Mouse (Mus musculus): ENCODE data around the gene Abcc6. TPM values are rescaled to one million over a fixed set of nuclear protein-coding genes. Genes with fewer than 3 reads are reported as not detected.
A peak's percentile ranks its signal among the peaks of the same experiment; 100 is the strongest.

The Abcc6 gene
- polyA plus RNA-seq, 1 experiment, result 2.8 TPM

GRCm38 (mm10) chr7:46035468-46035867, 5.4 kb upstream of the Abcc6 start:
- no peak for DNase-seq
- Histone ChIP-seq H3K4me3 (replicated peaks; ENCODE audit: insufficient read depth, low read depth, low read length) (no peak overlapping the region), H3K27ac (ENCODE audit: insufficient read depth, low read length) (no peak overlapping the region), H3K4me1 (ENCODE audit: control insufficient read depth, insufficient read depth, low read length) (peaks cover 6% of the 10 kb centered on the region; the same call in 1 of the 2 replicates), H3K27me3 (ENCODE audit: control insufficient read depth, insufficient read depth, low read length) (no peaks in the 10 kb centered on the region)
- 88% methylated on average over 2 of the region's 2 CpGs for WGBS
- no peak for TF ChIP-seq POLR2A (IDR thresholded peaks at IDR 0.05; ENCODE audit: borderline replicate concordance, insufficient read depth, low read length)
- no peak for TF ChIP-seq CTCF (IDR thresholded peaks at IDR 0.05; ENCODE audit: borderline replicate concordance, insufficient read depth, low read depth, low read length)

DNA sequence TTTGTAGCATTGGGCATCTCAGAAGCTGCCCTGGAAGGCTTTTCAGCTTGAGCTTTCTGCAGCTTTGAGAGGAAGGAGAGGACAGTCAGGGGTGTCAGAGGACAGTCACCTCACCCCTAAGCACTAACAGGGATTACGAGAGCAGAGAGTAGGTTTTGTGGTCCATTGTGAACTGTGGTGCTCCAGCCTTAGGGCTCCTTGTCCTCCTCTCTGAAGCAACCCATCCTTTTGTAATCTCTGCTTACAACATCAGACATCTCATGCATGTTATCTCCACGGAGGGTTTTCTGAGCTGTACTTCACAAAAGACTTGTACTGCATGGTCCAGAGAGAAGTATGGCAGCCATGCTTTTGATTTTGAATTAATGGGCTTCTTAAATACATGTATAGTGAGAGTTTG, 4.9 kb upstream of the Abcc6 start:
- Histone ChIP-seq H3K27ac (ENCODE audit: insufficient read depth, low read length) (no peak overlapping the region), H3K4me3 (replicated peaks; ENCODE audit: insufficient read depth, low read depth, low read length) (peak overlapping the region; percentile 16), H3K27me3 (ENCODE audit: control insufficient read depth, insufficient read depth, low read length) (no peaks in the 10 kb centered on the region), H3K4me1 (ENCODE audit: control insufficient read depth, insufficient read depth, low read length) (peaks cover 6% of the 10 kb centered on the region; the same call in 1 of the 2 replicates)
- WGBS, result 69% methylated on average over 2 of the region's 2 CpGs
- DNase-seq, result no peak
- no peak for TF ChIP-seq CTCF (IDR thresholded peaks at IDR 0.05; ENCODE audit: borderline replicate concordance, insufficient read depth, low read depth, low read length)
- TF ChIP-seq POLR2A (IDR thresholded peaks at IDR 0.05; ENCODE audit: borderline replicate concordance, insufficient read depth, low read length), result no peak

- Histone ChIP-seq H3K4me3 (replicated peaks; ENCODE audit: insufficient read depth, low read depth, low read length) (peak overlapping the region; percentile 83), H3K27ac (ENCODE audit: insufficient read depth, low read length) (no peak overlapping the region), H3K27me3 (ENCODE audit: control insufficient read depth, insufficient read depth, low read length) (no peaks in the 10 kb centered on the region), H3K4me1 (ENCODE audit: control insufficient read depth, insufficient read depth, low read length) (peaks cover 6% of the 10 kb centered on the region; the same call in 1 of the 2 replicates)
- no peak for DNase-seq
- under 1% methylated on average over 35 of the region's 35 CpGs for WGBS
- no peak for TF ChIP-seq POLR2A (IDR thresholded peaks at IDR 0.05; ENCODE audit: borderline replicate concordance, insufficient read depth, low read length)
- no peak for TF ChIP-seq CTCF (IDR thresholded peaks at IDR 0.05; ENCODE audit: borderline replicate concordance, insufficient read depth, low read depth, low read length)
Measured at GRCm38 (mm10) chr7:46033870-46034337, 3.8 kb upstream of the Abcc6 start.

DNA sequence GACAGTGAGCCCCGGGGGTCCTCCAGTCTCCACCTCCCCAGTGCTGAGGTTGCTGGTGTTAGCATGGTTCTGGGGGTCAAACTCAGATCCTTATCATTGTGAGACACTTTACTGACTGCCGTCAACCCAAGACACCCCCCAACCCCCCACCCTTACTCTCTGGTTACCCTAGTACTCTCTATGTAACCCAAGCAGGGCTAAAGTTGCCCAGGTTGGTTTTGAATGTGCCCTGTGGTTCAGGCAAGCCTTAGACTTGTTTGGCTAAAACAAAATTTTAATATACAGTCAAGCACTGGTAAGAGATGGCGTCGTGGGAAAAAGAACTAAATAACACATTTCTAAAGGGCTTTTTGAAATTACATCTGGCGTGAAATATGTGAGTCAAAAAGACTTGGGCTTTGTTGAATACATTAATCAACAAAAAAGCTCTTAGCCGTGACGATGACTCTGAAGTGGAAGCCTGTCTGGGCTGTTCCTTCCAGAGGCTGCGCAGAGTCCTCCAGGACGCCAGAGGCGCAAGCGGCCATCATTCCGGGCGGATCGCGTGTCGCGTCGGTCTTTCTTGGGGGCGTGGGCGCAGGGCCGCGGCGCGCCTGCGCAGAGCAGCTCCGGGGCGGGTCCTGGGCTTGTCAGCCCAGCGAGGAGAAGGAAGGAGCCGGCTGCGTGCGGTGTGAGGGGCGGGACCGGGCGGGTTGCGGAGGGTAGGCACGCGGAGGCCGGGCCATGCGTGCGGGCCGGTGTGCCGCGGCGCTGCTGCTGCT, 3.2 kb upstream of the Abcc6 start, which contains the start of gene Nomo1:
Nomo1 (plus strand) TSS at position 590 of the 761 bp plus-strand sequence.
- peak; percentile 86 for TF ChIP-seq POLR2A (IDR thresholded peaks at IDR 0.05; ENCODE audit: borderline replicate concordance, insufficient read depth, low read length)
- TF ChIP-seq CTCF (IDR thresholded peaks at IDR 0.05; ENCODE audit: borderline replicate concordance, insufficient read depth, low read depth, low read length), result peak; percentile 80
- peak within 1 kb of the TSS; percentile 83 for H3K4me3 ChIP-seq (replicated peaks; ENCODE audit: insufficient read depth, low read depth, low read length)
- no peak within 1 kb of the TSS for H3K27ac ChIP-seq (ENCODE audit: insufficient read depth, low read length)
- DNase-seq, result peak; percentile 96 to 97
- 6% methylated on average over 44 of the region's 44 CpGs for WGBS
- no peaks in the 10 kb centered on the region for H3K27me3 ChIP-seq (ENCODE audit: control insufficient read depth, insufficient read depth, low read length)
- peaks cover 4% of the 10 kb centered on the region; the same call in 1 of the 2 replicates for H3K4me1 ChIP-seq (ENCODE audit: control insufficient read depth, insufficient read depth, low read length)

- TF ChIP-seq POLR2A (IDR thresholded peaks at IDR 0.05; ENCODE audit: borderline replicate concordance, insufficient read depth, low read length) (no peak), CTCF (IDR thresholded peaks at IDR 0.05; ENCODE audit: borderline replicate concordance, insufficient read depth, low read depth, low read length) (no peak)
- WGBS, result 73% methylated on average over 2 of the region's 2 CpGs
Measured at GRCm38 (mm10) chr7:46031075-46031474, 973 bp upstream of the Abcc6 start.

DNA sequence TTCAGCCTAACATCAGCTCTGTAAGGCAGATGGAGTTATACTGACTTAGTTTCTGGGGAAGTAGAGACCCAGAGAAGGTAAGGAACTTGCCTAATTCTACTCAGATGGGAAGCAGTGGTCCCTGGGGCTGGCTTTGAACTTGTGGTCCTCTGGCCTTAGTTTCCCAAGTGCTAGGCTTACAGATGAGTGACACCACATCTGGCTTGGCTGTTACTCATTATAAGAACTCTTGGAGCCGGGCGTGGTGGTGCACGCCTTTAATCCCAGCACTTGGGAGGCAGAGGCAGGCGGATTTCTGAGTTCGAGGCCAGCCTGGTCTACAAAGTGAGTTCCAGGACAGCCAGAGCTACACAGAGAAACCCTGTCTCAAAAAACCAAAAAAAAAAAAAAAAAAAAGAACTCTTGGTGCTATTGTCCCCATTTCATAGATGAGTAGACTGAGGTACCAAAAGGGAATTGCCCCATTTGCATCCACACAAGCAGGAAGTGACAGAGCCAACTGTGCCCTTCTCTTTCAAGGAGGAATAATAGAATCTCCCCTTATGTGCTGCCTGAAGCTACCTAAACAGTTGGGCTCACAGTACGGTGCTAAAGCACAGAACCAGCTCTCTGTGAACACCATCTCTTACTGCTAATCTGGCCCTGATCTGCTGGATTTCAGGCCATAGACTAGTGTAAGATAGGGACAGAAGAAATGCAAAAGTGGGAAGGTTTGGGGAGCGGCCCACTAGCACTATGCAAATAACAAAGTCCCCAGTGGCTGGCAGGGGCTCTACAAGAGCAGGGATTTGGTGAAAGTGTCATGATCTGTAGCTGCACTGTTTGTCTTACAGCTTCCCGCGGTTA, 580 bp downstream of the Abcc6 start:
- Histone ChIP-seq H3K4me1 (ENCODE audit: control insufficient read depth, insufficient read depth, low read length) (no peaks in the 10 kb centered on the region), H3K4me3 (replicated peaks; ENCODE audit: insufficient read depth, low read depth, low read length) (no peak overlapping the region), H3K27ac (ENCODE audit: insufficient read depth, low read length) (no peak overlapping the region), H3K27me3 (ENCODE audit: control insufficient read depth, insufficient read depth, low read length) (no peaks in the 10 kb centered on the region)
- no peak for DNase-seq
- TF ChIP-seq POLR2A (IDR thresholded peaks at IDR 0.05; ENCODE audit: borderline replicate concordance, insufficient read depth, low read length), result no peak
- TF ChIP-seq CTCF (IDR thresholded peaks at IDR 0.05; ENCODE audit: borderline replicate concordance, insufficient read depth, low read depth, low read length), result no peak
- WGBS, result 67% methylated on average over 9 of the region's 9 CpGs

More at GRCm38 (mm10) chr7:46031075-46031474, 973 bp upstream of the Abcc6 start:
- Histone ChIP-seq H3K27me3 (ENCODE audit: control insufficient read depth, insufficient read depth, low read length) (no peaks in the 10 kb centered on the region), H3K4me3 (replicated peaks; ENCODE audit: insufficient read depth, low read depth, low read length) (no peak overlapping the region), H3K4me1 (ENCODE audit: control insufficient read depth, insufficient read depth, low read length) (peaks cover 4% of the 10 kb centered on the region; the same call in 1 of the 2 replicates), H3K27ac (ENCODE audit: insufficient read depth, low read length) (no peak overlapping the region)
- no peak for DNase-seq

GRCm38 (mm10) chr7:46028681-46029080, 1.4 kb downstream of the Abcc6 start:
- H3K4me3 ChIP-seq (replicated peaks; ENCODE audit: insufficient read depth, low read depth, low read length), result no peak overlapping the region
- DNase-seq, result no peak
- no peaks in the 10 kb centered on the region for H3K4me1 ChIP-seq (ENCODE audit: control insufficient read depth, insufficient read depth, low read length)
- H3K27me3 ChIP-seq (ENCODE audit: control insufficient read depth, insufficient read depth, low read length), result no peaks in the 10 kb centered on the region
- no peak for TF ChIP-seq POLR2A (IDR thresholded peaks at IDR 0.05; ENCODE audit: borderline replicate concordance, insufficient read depth, low read length)
- TF ChIP-seq CTCF (IDR thresholded peaks at IDR 0.05; ENCODE audit: borderline replicate concordance, insufficient read depth, low read depth, low read length), result no peak
- WGBS, result 84% methylated on average over 10 of the region's 10 CpGs
- no peak overlapping the region for H3K27ac ChIP-seq (ENCODE audit: insufficient read depth, low read length)
